Mouse (Mus musculus): ENCODE measurements around the gene Zfp229.
"Not testable (repeated sequence)": the region's sequence is repeated elsewhere in the genome, so short reads cannot be mapped to it uniquely, and the experiment has no call there.

The Zfp229 gene

GRCm38 (mm10) chr17:21730495-21730894 is at the start of gene Zfp229:
Gene Zfp229, plus strand, starts transcription at chr17:21730795.
- in situ Hi-C loops (cut with MboI, MseI): not testable (repeated sequence)

GRCm38 (mm10) chr17:21691560-21691959 is 39.0 kb upstream of the Zfp229 start, which contains the start of gene Gm10226:
Gene Gm10226, plus strand, starts transcription at chr17:21691860.
- in situ Hi-C loops (cut with MboI, MseI): no loop called here

- in situ Hi-C loops (cut with MboI, MseI): no loop called here
Observed at GRCm38 (mm10) chr17:21693342-21693741, 37.3 kb upstream of the Zfp229 start.

- in situ Hi-C loops (cut with MboI, MseI): no loop called here
Observed at GRCm38 (mm10) chr17:21696073-21696472, 34.5 kb upstream of the Zfp229 start.

GRCm38 (mm10) chr17:21702281-21703240 is 28.0 kb upstream of the Zfp229 start:
- in situ Hi-C loops (cut with MboI, MseI): no loop called here

GRCm38 (mm10) chr17:21703414-21703813 is 27.2 kb upstream of the Zfp229 start:
- in situ Hi-C loops (cut with MboI, MseI): no loop called here

- in situ Hi-C loops (cut with MboI, MseI): no loop called here
Observed at GRCm38 (mm10) chr17:21707343-21707996, 23.1 kb upstream of the Zfp229 start, which contains the start of gene Zfp760. Gene Zfp760, plus strand, starts transcription at chr17:21707741.

- in situ Hi-C loops (cut with MboI, MseI): no loop called here
Observed at GRCm38 (mm10) chr17:21708401-21708800, 22.2 kb upstream of the Zfp229 start.

- in situ Hi-C loops (cut with MboI, MseI): no loop called here
Observed at GRCm38 (mm10) chr17:21733049-21733448, 2.5 kb downstream of the Zfp229 start.

GRCm38 (mm10) chr17:21733529-21734031 is 3.0 kb downstream of the Zfp229 start:
- in situ Hi-C loops (cut with MboI, MseI): no loop called here

GRCm38 (mm10) chr17:21752791-21753190 is 22.2 kb downstream of the Zfp229 start:
- in situ Hi-C loops (cut with MboI, MseI): no loop called here

- in situ Hi-C loops (cut with MboI, MseI): no loop called here
Observed at GRCm38 (mm10) chr17:21753342-21754208, 23.0 kb downstream of the Zfp229 start.

- in situ Hi-C loops (cut with MboI, MseI): no loop called here
Observed at GRCm38 (mm10) chr17:21770336-21770735, 39.7 kb downstream of the Zfp229 start.

GRCm38 (mm10) chr17:21792256-21792655 is 61.7 kb downstream of the Zfp229 start:
- in situ Hi-C loops (cut with MboI, MseI): no loop called here

- in situ Hi-C loops (cut with MboI, MseI): loop anchor here (5.0 kb wide), 1 partner anchor 431 kb away; no protein-coding TSS in a partner anchor
Observed at GRCm38 (mm10) chr17:21801373-21801772, 70.8 kb downstream of the Zfp229 start.

Data from regulatory T cell (primary cell).